Mouse (Mus musculus): ENCODE measurements at regions not wholly inside any gene's neighbourhood (a gene's known extent, or its start where the extent isn't known, plus 50 kb on each side); places are given as distances from the start of the nearest gene placed in this dataset.
"Not testable (repeated sequence)": the region's sequence is repeated elsewhere in the genome, so short reads cannot be mapped to it uniquely, and the experiment has no call there.

DNA sequence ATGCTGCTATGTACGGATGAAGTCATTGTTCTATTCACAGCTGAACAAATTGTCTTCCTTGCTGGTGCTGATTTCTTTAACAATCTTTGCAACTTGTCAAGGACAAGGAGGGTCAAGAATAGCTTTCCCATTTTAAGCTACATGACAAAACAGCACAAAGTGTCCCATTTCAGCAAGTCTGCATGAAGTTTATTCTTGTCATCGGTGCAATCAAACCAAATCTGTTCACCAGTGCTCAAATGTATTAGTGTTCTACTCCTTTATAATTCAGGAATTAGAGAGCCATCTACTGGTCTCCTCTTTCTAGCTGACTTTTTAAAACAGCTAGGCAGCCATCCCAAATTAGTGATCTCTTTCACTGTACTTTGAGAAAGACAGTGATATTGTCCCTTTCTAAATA is 1040.8 kb downstream of the Galc start:
- DNase-seq (ENCODE audit: low read depth, low spot score), result no peak

DNA sequence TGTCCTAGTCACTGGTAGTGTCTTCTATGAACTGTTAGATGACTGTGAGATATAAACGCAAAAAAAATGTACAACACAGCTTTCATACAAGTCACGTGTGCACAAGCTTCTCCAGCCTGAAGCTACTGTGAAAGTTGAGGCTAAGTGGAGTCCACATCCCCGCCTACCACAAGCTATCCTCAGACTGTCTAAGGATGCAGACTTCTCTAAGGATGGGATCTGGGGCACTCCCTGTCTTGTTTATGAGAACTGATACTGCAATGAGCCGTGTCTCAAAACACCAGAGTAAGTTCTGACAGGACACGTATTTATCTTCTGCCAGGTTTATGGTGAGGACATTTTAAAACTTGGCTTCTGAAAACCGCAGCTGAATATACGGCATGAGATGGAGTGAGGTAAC is 1041.7 kb downstream of the Galc start:
- DNase-seq (ENCODE audit: low read depth, low spot score), result no peak

DNA sequence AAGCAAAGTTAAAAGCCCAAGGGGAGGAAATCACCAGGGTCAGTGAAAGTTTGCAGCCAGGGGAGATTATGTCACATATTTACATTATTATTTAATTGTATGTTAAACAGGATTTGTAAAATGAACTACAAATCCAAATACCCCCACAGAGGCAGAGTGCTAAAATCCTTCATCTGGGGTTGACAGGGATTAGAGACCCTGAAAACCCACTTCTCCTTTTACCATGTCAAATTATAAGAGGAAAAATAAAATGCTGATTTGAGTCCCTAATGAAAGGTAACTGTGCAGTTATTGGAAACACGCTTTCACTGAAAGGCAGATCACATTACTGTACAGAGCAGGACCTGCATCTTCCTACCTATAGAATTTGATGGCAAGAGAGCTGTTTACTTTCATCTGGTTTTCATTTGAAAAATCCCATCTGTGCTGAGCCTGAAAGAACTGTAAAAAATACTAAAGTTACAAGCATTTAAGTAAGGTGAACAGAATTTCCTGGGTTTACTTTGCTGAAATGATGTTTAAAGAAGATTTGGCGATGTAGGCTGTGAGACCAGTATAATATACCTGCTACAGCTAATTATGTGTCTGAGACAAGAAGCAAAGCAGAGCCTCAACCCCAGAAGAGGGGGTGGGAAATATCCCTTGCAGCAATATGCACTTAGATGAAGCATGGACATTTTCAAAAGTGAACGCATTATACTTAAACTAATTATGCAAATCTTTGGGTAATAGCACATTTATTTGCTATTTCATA is 1055.4 kb downstream of the Galc start:
- DNase-seq (ENCODE audit: low read depth, low spot score), result peak; percentile 6

DNA sequence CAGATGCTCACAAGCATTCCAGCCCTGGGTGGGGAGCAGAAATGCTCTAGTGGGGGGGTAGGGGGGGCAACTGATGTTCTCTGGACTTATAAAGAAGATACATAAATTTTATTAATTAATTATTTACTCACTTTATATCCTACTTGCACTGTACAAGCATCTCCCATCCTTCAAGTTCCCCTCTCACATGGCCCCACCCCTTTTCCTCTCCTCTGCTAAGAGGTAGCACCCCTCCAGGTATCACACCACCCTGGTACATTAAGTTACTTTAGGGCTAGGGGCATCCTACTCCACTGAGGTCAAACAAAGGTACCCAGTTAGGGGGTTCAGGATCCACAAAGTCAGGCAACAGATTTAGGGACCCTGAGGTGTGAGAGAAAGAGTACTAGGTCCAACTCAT is 1097.4 kb downstream of the Galc start:
- DNase-seq (ENCODE audit: low read depth, low spot score), result no peak

DNA sequence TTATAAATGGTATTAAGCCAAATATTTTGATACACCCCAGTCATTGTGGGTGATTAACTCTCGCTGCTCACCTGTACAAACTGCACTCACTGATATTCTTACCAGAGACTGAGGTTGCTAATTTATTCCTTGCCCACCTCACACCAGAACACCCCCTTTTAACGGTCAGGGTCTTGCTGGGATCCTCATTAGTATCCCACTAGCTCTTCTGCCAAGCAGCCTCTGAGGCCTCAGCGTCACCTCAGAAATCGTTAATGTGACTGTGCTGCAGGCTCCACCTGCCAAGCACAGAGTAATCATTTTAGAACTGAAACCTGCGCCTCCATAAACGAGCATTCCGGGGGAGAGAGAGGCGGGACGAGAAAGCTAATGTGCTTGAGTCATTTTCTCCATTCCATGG is 1097.8 kb downstream of the Galc start:
- DNase-seq (ENCODE audit: low read depth, low spot score), result no peak

DNA sequence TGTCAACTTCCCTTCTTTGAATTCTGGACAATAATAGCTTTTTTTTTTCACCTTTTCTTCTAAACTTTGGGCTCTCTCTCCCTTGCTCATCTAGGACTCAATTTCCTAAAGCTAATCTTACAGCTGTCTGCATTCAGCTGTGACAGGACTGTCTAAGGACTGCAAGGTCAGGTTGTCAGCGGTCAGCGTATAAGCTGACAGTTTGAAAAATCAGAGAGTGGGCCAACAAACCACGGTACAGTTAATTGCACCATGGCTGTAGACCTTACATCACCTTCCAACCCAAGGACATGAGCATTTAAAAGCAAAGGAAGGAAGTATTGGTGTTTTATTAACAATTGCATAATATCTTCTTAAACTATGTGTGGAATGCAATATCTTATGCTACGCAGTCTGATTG is 1100.9 kb downstream of the Galc start:
- DNase-seq (ENCODE audit: low read depth, low spot score), result no peak

DNA sequence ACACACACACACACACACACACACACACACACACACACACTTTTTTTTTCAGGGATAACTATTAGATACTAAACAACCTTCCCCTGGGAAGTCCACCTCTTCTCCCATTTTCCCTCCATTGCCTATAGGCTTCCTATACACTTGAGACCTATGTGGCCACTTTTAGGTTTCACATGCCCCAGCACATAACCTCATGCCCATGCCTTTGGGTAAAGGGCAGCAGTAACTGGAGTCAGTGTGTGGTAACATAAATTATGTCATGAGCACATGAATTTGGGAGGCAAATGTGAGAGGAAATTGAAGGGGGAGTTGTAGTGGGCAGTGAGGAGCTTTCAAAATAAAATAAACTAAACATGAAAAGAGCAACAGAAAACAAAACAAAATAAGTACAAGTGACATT is 1101.5 kb downstream of the Galc start:
- DNase-seq (ENCODE audit: low read depth, low spot score), result no peak

- DNase-seq (ENCODE audit: low read depth, low spot score), result peak; percentile 50
Observed at GRCm38 (mm10) chr12:97156499-97157110, 1102.7 kb downstream of the Galc start.

DNA sequence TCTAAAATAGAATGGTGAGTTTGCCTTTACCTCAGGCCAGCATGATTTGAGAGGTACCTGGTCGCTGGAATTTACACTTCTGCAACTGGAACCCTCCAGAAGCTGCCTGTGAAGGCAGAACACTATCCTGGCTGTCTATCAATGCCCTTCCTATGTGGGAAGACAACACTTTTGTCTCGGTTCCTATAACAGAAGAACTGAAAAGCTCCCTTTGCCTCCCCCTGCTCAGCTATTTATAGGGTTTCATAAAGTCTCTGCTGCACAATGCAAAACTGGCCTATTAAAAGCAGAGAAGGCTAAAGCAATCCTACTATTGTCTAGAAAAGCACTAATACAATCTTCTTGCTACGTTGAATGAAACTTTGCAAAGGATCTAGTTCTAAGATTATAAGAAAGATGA is 1116.5 kb downstream of the Galc start:
- no peak for DNase-seq (ENCODE audit: low read depth, low spot score)

DNA sequence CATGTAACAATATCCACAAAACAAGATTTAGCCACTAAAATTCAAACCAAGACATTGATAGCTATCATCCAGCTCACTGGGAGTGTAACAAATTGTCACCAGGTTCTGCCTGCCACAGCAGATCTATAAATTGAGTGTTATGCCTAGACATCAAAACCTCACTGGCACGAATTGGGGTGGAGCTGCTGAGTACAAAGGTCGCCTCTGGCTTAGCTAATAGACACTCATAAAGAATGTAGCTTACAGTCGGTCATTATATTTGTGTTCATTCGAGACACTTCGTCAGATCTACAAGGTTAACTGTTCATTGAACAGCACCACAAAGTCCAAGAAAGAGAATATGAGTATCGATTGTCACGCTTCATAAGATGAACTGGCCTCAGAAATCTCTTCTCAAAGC is 1121.3 kb downstream of the Galc start:
- DNase-seq (ENCODE audit: low read depth, low spot score), result no peak

GRCm38 (mm10) chr12:97130276-97130675 is 1129.0 kb downstream of the Galc start:
- DNase-seq (ENCODE audit: low read depth, low spot score), result peak; percentile 14

GRCm38 (mm10) chr12:97090577-97091214 is 1168.6 kb downstream of the Galc start:
- no peak for DNase-seq (ENCODE audit: low read depth, low spot score)

GRCm38 (mm10) chr12:97061352-97061895 is 1197.8 kb downstream of the Galc start:
- not testable (repeated sequence) for DNase-seq (ENCODE audit: low read depth, low spot score)

DNA sequence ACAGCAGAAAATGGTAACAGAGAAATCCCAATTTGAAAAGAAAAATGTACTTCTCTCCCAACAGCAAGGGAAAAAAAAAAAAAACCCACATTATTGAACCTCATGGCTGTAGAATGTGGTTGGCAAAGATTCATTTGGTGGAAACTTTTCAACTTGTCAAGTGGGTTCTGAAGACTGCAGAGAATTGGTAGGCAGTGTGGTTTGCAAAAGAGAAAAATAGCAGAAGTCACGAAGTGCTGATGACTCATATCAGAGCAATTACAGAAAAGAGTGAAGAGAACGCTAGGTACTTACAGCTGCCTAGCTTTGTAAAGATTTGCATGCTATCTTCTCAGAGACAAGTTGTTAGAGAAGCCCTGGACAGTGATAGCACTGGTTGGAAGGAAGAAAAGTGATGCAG is 1211.6 kb downstream of the Galc start:
- DNase-seq (ENCODE audit: low read depth, low spot score), result no peak

All from mesoderm, embryonic 11.5 days (tissue).